Mouse (Mus musculus) hindbrain, embryonic 12.5 days (tissue): Measurements from ENCODE around the gene Ttc6. TPM values are rescaled to one million over a fixed set of nuclear protein-coding genes. Genes with fewer than 3 reads are reported as not detected.
A peak's percentile ranks its signal among the peaks of the same experiment; 100 is the strongest.

Experiments used
- ATAC-seq: fragments of 200-750 bp; cut with Nextera tagmentation; 2 replicates; pipeline ENCODE4 v1.8.0; 2017; ENCODE audit warnings: moderate TSS enrichment; ENCODE audit not compliant: low FRiP score
- H3K27ac ChIP-seq: fragments of 300-500 bp; sonication (generic); 2 replicates; pipeline ENCODE4 v1.5.1; 2016; ENCODE audit warnings: mild to moderate bottlenecking
- H3K27me3 ChIP-seq: fragments of 300-500 bp; sonication (generic); 2 replicates; pipeline ENCODE4 v1.6.1; 2016; ENCODE audit warnings: mild to moderate bottlenecking
- H3K36me3 ChIP-seq: fragments of 300-500 bp; sonication (generic); 2 replicates; pipeline ENCODE4 v1.6.1; 2016; ENCODE audit warnings: mild to moderate bottlenecking
- H3K4me1 ChIP-seq: fragments of 300-500 bp; sonication (generic); 2 replicates; pipeline ENCODE4 v1.6.1; 2016
- H3K4me2 ChIP-seq: fragments of 300-500 bp; sonication (generic); replicated peaks from 2 replicates; pipeline ENCODE4 v1.6.1; 2016; ENCODE audit warnings: mild to moderate bottlenecking
- H3K4me3 ChIP-seq: fragments of 300-500 bp; sonication (generic); 2 replicates; pipeline ENCODE4 v1.5.1; 2016; ENCODE audit warnings: mild to moderate bottlenecking
- H3K9ac ChIP-seq: fragments of 300-500 bp; sonication (generic); 2 replicates; pipeline ENCODE4 v1.6.1; 2016; ENCODE audit warnings: mild to moderate bottlenecking, moderate library complexity
- H3K9me3 ChIP-seq: fragments of 300-500 bp; sonication (generic); replicated peaks from 2 replicates; pipeline ENCODE4 v1.6.1; 2016; ENCODE audit warnings: mild to moderate bottlenecking
- WGBS: fragments of 180-500 bp; shearing (Covaris S2); methylation state at CpG from one replicate; pipeline ENCODE4 v1.1.7; 2016; 5-methylcytosine and 5-hydroxymethylcytosine counted together
- polyA plus RNA-seq: library from polyadenylated mRNA; unstranded; fragments of >200 nt; fragmentation: Nextera tagmentation; extraction: Ambion mirVana; gene quantifications from 2 replicates; pipeline ENCODE4 v1.2.1, GENCODE M21; 2016

The Ttc6 gene
- polyA plus RNA-seq, 1 experiment from 2014 or later, result 1.9 TPM

- Histone ChIP-seq H3K27ac (no peak overlapping the region), H3K4me2 (peak overlapping the region; percentile 46), H3K9ac (peak overlapping the region; percentile 38; the same call in 1 of the 2 replicates), H3K9me3 (no peaks in the 10 kb centered on the region), H3K27me3 (peaks cover 85% of the 10 kb centered on the region), H3K36me3 (no peaks in the 10 kb centered on the region), H3K4me1 (peaks cover 16% of the 10 kb centered on the region), H3K4me3 (peak overlapping the region; percentile 22)
- peak; percentile 34; the same call in 1 of the 2 replicates for ATAC-seq
- WGBS, result 1% methylated on average over 58 of the region's 63 CpGs
Measured at GRCm38 (mm10) chr12:57538588-57539550, 25.0 kb upstream of the Ttc6 start.

GRCm38 (mm10) chr12:57539551-57539985, 24.3 kb upstream of the Ttc6 start:
- H3K27me3 ChIP-seq, result peaks cover 84% of the 10 kb centered on the region
- H3K9ac ChIP-seq, result no peak overlapping the region
- no peak for ATAC-seq
- H3K9me3 ChIP-seq, result no peaks in the 10 kb centered on the region
- WGBS, result 1% methylated on average over 10 of the region's 10 CpGs
- H3K4me3 ChIP-seq, result 0 out of 2 replicates have a peak overlapping the region, but pooled peaks have one; percentile 22
- H3K4me1 ChIP-seq, result peaks cover 16% of the 10 kb centered on the region
- no peak overlapping the region for H3K27ac ChIP-seq
- no peaks in the 10 kb centered on the region for H3K36me3 ChIP-seq
- H3K4me2 ChIP-seq, result 0 out of 2 replicates have a peak overlapping the region, but pooled peaks have one; percentile 4

- Histone ChIP-seq H3K9ac (no peak overlapping the region), H3K4me2 (no peak overlapping the region), H3K27me3 (peaks cover 83% of the 10 kb centered on the region), H3K27ac (no peak overlapping the region), H3K4me1 (peaks cover 16% of the 10 kb centered on the region), H3K9me3 (no peaks in the 10 kb centered on the region), H3K36me3 (no peaks in the 10 kb centered on the region), H3K4me3 (no peak overlapping the region)
- no peak for ATAC-seq
- WGBS, result 6% methylated on average over 6 of the region's 6 CpGs
Measured at GRCm38 (mm10) chr12:57541118-57541517, 22.8 kb upstream of the Ttc6 start.

- H3K4me2 ChIP-seq, result peak overlapping the region; percentile 30
- no peak overlapping the region for H3K9ac ChIP-seq
- no peaks in the 10 kb centered on the region for H3K9me3 ChIP-seq
- WGBS, result under 1% methylated on average over 45 of the region's 46 CpGs
- peak overlapping the region; percentile 25 for H3K4me3 ChIP-seq
- peak; percentile 11; the same call in 1 of the 2 replicates for ATAC-seq
- no peaks in the 10 kb centered on the region for H3K36me3 ChIP-seq
- H3K27ac ChIP-seq, result no peak overlapping the region
- peaks cover 19% of the 10 kb centered on the region for H3K4me1 ChIP-seq
- H3K27me3 ChIP-seq, result peaks cover 83% of the 10 kb centered on the region
Measured at GRCm38 (mm10) chr12:57541931-57542745, 21.8 kb upstream of the Ttc6 start.

GRCm38 (mm10) chr12:57542746-57543626, 20.9 kb upstream of the Ttc6 start:
- ATAC-seq, result no peak
- Histone ChIP-seq H3K9me3 (no peaks in the 10 kb centered on the region), H3K4me3 (peak overlapping the region; percentile 25), H3K4me1 (peaks cover 19% of the 10 kb centered on the region), H3K27ac (0 out of 2 replicates have a peak overlapping the region, but pooled peaks have one; percentile 30), H3K9ac (no peak overlapping the region), H3K27me3 (peaks cover 89% of the 10 kb centered on the region), H3K36me3 (no peaks in the 10 kb centered on the region), H3K4me2 (peak overlapping the region; percentile 13)
- WGBS, result 1% methylated on average over 60 of the region's 63 CpGs

- Histone ChIP-seq H3K9ac (no peak overlapping the region), H3K36me3 (no peaks in the 10 kb centered on the region), H3K27me3 (peaks cover 89% of the 10 kb centered on the region), H3K4me1 (peaks cover 16% of the 10 kb centered on the region), H3K27ac (no peak overlapping the region), H3K4me2 (no peak overlapping the region), H3K9me3 (0 out of 2 replicates have a peak, but pooled peaks cover 2% of the 10 kb centered on the region), H3K4me3 (peak overlapping the region; percentile 25; the same call in 1 of the 2 replicates)
- WGBS, result 3% methylated on average over 10 of the region's 10 CpGs
- no peak for ATAC-seq
Measured at GRCm38 (mm10) chr12:57543627-57543991, 20.3 kb upstream of the Ttc6 start.

GRCm38 (mm10) chr12:57544641-57545370, 19.1 kb upstream of the Ttc6 start:
- H3K36me3 ChIP-seq, result no peaks in the 10 kb centered on the region
- peaks cover 90% of the 10 kb centered on the region for H3K27me3 ChIP-seq
- no peak overlapping the region for H3K27ac ChIP-seq
- H3K9ac ChIP-seq, result no peak overlapping the region
- H3K9me3 ChIP-seq, result 0 out of 2 replicates have a peak, but pooled peaks cover 2% of the 10 kb centered on the region
- ATAC-seq, result no peak
- H3K4me1 ChIP-seq, result peaks cover 11% of the 10 kb centered on the region
- H3K4me2 ChIP-seq, result peak overlapping the region; percentile 71
- 1% methylated on average over 31 of the region's 31 CpGs for WGBS
- H3K4me3 ChIP-seq, result peak overlapping the region; percentile 37

GRCm38 (mm10) chr12:57545371-57546241, 18.3 kb upstream of the Ttc6 start:
- under 1% methylated on average over 99 of the region's 106 CpGs for WGBS
- no peak overlapping the region for H3K27ac ChIP-seq
- peaks cover 11% of the 10 kb centered on the region for H3K4me1 ChIP-seq

GRCm38 (mm10) chr12:57546415-57547201, 17.3 kb upstream of the Ttc6 start, which contains the start of gene Foxa1:
Gene Foxa1, minus strand, starts transcription at chr12:57546916.
- H3K27ac ChIP-seq, result no peak within 1 kb of the TSS
- 1% methylated on average over 32 of the region's 32 CpGs for WGBS
- peak within 1 kb of the TSS; percentile 71 for H3K4me2 ChIP-seq
- H3K9me3 ChIP-seq, result 0 out of 2 replicates have a peak, but pooled peaks cover 2% of the 10 kb centered on the region
- 0 out of 2 replicates have a peak, but pooled peaks have one; percentile 9 for ATAC-seq
- H3K27me3 ChIP-seq, result peaks cover 95% of the 10 kb centered on the region
- peaks cover 11% of the 10 kb centered on the region for H3K4me1 ChIP-seq
- peak within 1 kb of the TSS; percentile 38; the same call in 1 of the 2 replicates for H3K9ac ChIP-seq
- H3K4me3 ChIP-seq, result peak within 1 kb of the TSS; percentile 37
- no peaks in the 10 kb centered on the region for H3K36me3 ChIP-seq

More at GRCm38 (mm10) chr12:57545371-57546241, 18.3 kb upstream of the Ttc6 start:
- H3K36me3 ChIP-seq, result no peaks in the 10 kb centered on the region
- H3K9me3 ChIP-seq, result 0 out of 2 replicates have a peak, but pooled peaks cover 2% of the 10 kb centered on the region
- H3K27me3 ChIP-seq, result peaks cover 95% of the 10 kb centered on the region
- ATAC-seq, result peak; percentile 60
- peak overlapping the region; percentile 71 for H3K4me2 ChIP-seq
- H3K4me3 ChIP-seq, result peak overlapping the region; percentile 37
- H3K9ac ChIP-seq, result peak overlapping the region; percentile 38; the same call in 1 of the 2 replicates
